Mouse (Mus musculus) liver, postnatal 0 days (tissue): ENCODE results near the gene Zfp385c. TPM values are rescaled to one million over a fixed set of nuclear protein-coding genes. Genes with fewer than 3 reads are reported as not detected.
A peak's percentile ranks its signal among the peaks of the same experiment; 100 is the strongest.

Experiments used
- ATAC-seq: fragments of 200-750 bp; cut with Nextera tagmentation; 2 replicates; pipeline ENCODE4 v1.8.0; 2017; ENCODE audit warnings: mild to moderate bottlenecking, moderate library complexity
- DNase-seq: peaks from one replicate; pipeline ENCODE4 v3.0.0-alpha.2; 2016
- H3K27ac ChIP-seq: fragments of 300-500 bp; sonication (generic); 2 replicates; pipeline ENCODE4 v1.5.1; 2014; ENCODE audit warnings: antibody characterized with exemption, moderate library complexity, mild to moderate bottlenecking, low read depth
- H3K27me3 ChIP-seq: fragments of 300-500 bp; sonication (generic); 2 replicates; pipeline ENCODE4 v1.6.1; 2014; ENCODE audit warnings: low read length, control low read depth, mixed read lengths; ENCODE audit not compliant: insufficient read depth
- H3K36me3 ChIP-seq: fragments of 300-500 bp; sonication (generic); replicated peaks from 2 replicates; pipeline ENCODE4 v1.6.1; 2014; ENCODE audit warnings: mild to moderate bottlenecking, control low read depth, low read length, moderate library complexity, mixed read lengths; ENCODE audit not compliant: insufficient read depth
- H3K4me1 ChIP-seq: fragments of 300-500 bp; sonication (generic); 2 replicates; pipeline ENCODE4 v1.6.1; 2014; ENCODE audit warnings: antibody characterized with exemption, mild to moderate bottlenecking, control low read depth; ENCODE audit not compliant: insufficient read depth
- H3K4me2 ChIP-seq: fragments of 300-500 bp; sonication (generic); 2 replicates; pipeline ENCODE4 v1.6.1; 2014; ENCODE audit warnings: low read depth, mild to moderate bottlenecking, low read length, moderate library complexity, mixed read lengths
- H3K4me3 ChIP-seq: fragments of 300-500 bp; sonication (generic); 2 replicates; pipeline ENCODE4 v1.5.1; 2014; ENCODE audit warnings: low read depth, low read length
- H3K9ac ChIP-seq: fragments of 300-500 bp; sonication (generic); replicated peaks from 2 replicates; pipeline ENCODE4 v1.6.1; 2014; ENCODE audit warnings: mild to moderate bottlenecking, moderate library complexity
- H3K9me3 ChIP-seq: fragments of 300-500 bp; sonication (generic); 2 replicates; pipeline ENCODE4 v1.6.1; 2016; ENCODE audit warnings: mild to moderate bottlenecking, control low read depth, low read length, mixed read lengths
- CTCF ChIP-seq: sonication (generic); IDR thresholded peaks from 2 replicates; pipeline ENCODE4 v1.5.1; 2016; ENCODE audit warnings: antibody characterized with exemption, low read depth
- EP300 ChIP-seq: IDR thresholded peaks from 2 replicates; pipeline ENCODE4 v1.6.1; 2016; ENCODE audit warnings: antibody characterized with exemption, low read depth, mild to moderate bottlenecking
- WGBS: fragments of 180-500 bp; shearing (Covaris S2); extraction: QIAGEN DNeasy Blood & Tissue Kit; methylation state at CpG from one replicate; pipeline ENCODE4 v1.1.7; 2014; ENCODE audit not compliant: insufficient replicate concordance; 5-methylcytosine and 5-hydroxymethylcytosine counted together
- polyA plus RNA-seq: library from polyadenylated mRNA; unstranded; fragments of >200 nt; fragmentation: Nextera tagmentation; extraction: Ambion mirVana; gene quantifications from 2 replicates; pipeline ENCODE4 v1.2.1, GENCODE M21; 2015

Gene Zfp385c
- polyA plus RNA-seq, 1 experiment from 2014 or later = not detected

- DNase-seq = peak; percentile 75
- TF ChIP-seq EP300 (no peak), CTCF (peak; percentile 98)
- Histone ChIP-seq H3K4me3 (peak overlapping the region; percentile 55), H3K36me3 (peaks cover 23% of the 10 kb centered on the region), H3K27me3 (no peaks in the 10 kb centered on the region), H3K27ac (peak overlapping the region; percentile 71), H3K9ac (peak overlapping the region; percentile 71), H3K4me1 (peaks cover 30% of the 10 kb centered on the region), H3K4me2 (peak overlapping the region; percentile 86), H3K9me3 (no peaks in the 10 kb centered on the region)
- 41% methylated on average over 19 of the region's 19 CpGs for WGBS
- peak; percentile 65 for ATAC-seq
These were observed 10.0 kb upstream of the Zfp385c start for GRCm38 (mm10) chr11:100702081-100702851.

- H3K4me2 ChIP-seq = peak overlapping the region; percentile 59
- WGBS = 6% methylated on average over 14 of the region's 14 CpGs
These were observed 9.0 kb upstream of the Zfp385c start for GRCm38 (mm10) chr11:100701301-100701700.

GRCm38 (mm10) chr11:100700710-100701109 is 8.5 kb upstream of the Zfp385c start:
- Histone ChIP-seq H3K9me3 (no peaks in the 10 kb centered on the region), H3K27ac (no peak overlapping the region), H3K4me1 (peaks cover 30% of the 10 kb centered on the region), H3K36me3 (peaks cover 9% of the 10 kb centered on the region), H3K27me3 (no peaks in the 10 kb centered on the region), H3K9ac (no peak overlapping the region), H3K4me3 (peak overlapping the region; percentile 33; the same call in 1 of the 2 replicates), H3K4me2 (peak overlapping the region; percentile 59; the same call in 1 of the 2 replicates)
- no peak for ATAC-seq
- no peak for DNase-seq
- no peak for TF ChIP-seq EP300
- no peak for TF ChIP-seq CTCF
- 73% methylated on average over 3 of the region's 3 CpGs for WGBS

More at GRCm38 (mm10) chr11:100701301-100701700, 9.0 kb upstream of the Zfp385c start:
- Histone ChIP-seq H3K9ac (no peak overlapping the region), H3K36me3 (peaks cover 15% of the 10 kb centered on the region), H3K27ac (no peak overlapping the region), H3K4me3 (peak overlapping the region; percentile 33), H3K27me3 (no peaks in the 10 kb centered on the region), H3K4me1 (peaks cover 30% of the 10 kb centered on the region), H3K9me3 (no peaks in the 10 kb centered on the region)
- TF ChIP-seq CTCF (no peak), EP300 (no peak)
- ATAC-seq = peak; percentile 63
- peak; percentile 90 for DNase-seq

- Histone ChIP-seq H3K9ac (no peak overlapping the region), H3K4me2 (no peak overlapping the region), H3K27me3 (no peaks in the 10 kb centered on the region), H3K9me3 (no peaks in the 10 kb centered on the region), H3K4me3 (no peak overlapping the region), H3K36me3 (no peaks in the 10 kb centered on the region; the same call in none of the 2 replicates), H3K27ac (no peak overlapping the region), H3K4me1 (peaks cover 15% of the 10 kb centered on the region)
- no peak for DNase-seq
- TF ChIP-seq EP300 (no peak), CTCF (no peak)
- WGBS = 78% methylated on average over 7 of the region's 7 CpGs
- ATAC-seq = no peak
These were observed 5.7 kb upstream of the Zfp385c start for GRCm38 (mm10) chr11:100697921-100698320.

- DNase-seq (peak; percentile 86), ATAC-seq (peak; percentile 43; the same call in 1 of the 2 replicates)
- peak; percentile 96 for TF ChIP-seq CTCF
- no peak for TF ChIP-seq EP300
- WGBS = 31% methylated on average over 5 of the region's 5 CpGs
- Histone ChIP-seq H3K9me3 (no peaks in the 10 kb centered on the region), H3K4me3 (no peak overlapping the region), H3K4me1 (peaks cover 8% of the 10 kb centered on the region), H3K27me3 (peaks cover 5% of the 10 kb centered on the region; the same call in 1 of the 2 replicates), H3K4me2 (no peak overlapping the region), H3K36me3 (no peaks in the 10 kb centered on the region; the same call in none of the 2 replicates), H3K9ac (no peak overlapping the region), H3K27ac (no peak overlapping the region)
These were observed 2.7 kb upstream of the Zfp385c start for GRCm38 (mm10) chr11:100694926-100695325.

- DNase-seq (no peak), ATAC-seq (no peak)
- H3K9ac ChIP-seq = no peak overlapping the region
- H3K4me3 ChIP-seq = no peak overlapping the region
- no peaks in the 10 kb centered on the region; the same call in none of the 2 replicates for H3K36me3 ChIP-seq
- no peaks in the 10 kb centered on the region for H3K9me3 ChIP-seq
- H3K4me1 ChIP-seq = peaks cover 8% of the 10 kb centered on the region
- WGBS = 38% methylated on average over 5 of the region's 5 CpGs
- peaks cover 5% of the 10 kb centered on the region; the same call in 1 of the 2 replicates for H3K27me3 ChIP-seq
- TF ChIP-seq EP300 = no peak
- TF ChIP-seq CTCF = no peak
- H3K27ac ChIP-seq = no peak overlapping the region
- no peak overlapping the region for H3K4me2 ChIP-seq
These were observed 899 bp upstream of the Zfp385c start for GRCm38 (mm10) chr11:100693154-100693553.
